Mouse (Mus musculus) liver, embryonic 12.5 days (tissue): ENCODE measurements around the gene Kcnb1. TPM values are rescaled to one million over a fixed set of nuclear protein-coding genes. Genes with fewer than 3 reads are reported as not detected.

ENCODE experiments used
- ATAC-seq: fragments of 200-750 bp; cut with Nextera tagmentation; 2 replicates; pipeline ENCODE4 v1.8.0; 2017; ENCODE audit warnings: moderate number of reproducible peaks, mild to moderate bottlenecking, moderate library complexity
- H3K27ac ChIP-seq: fragments of 300-500 bp; sonication (generic); 2 replicates; pipeline ENCODE4 v1.5.1; 2016; ENCODE audit warnings: mild to moderate bottlenecking
- H3K27me3 ChIP-seq: fragments of 300-500 bp; sonication (generic); replicated peaks from 2 replicates; pipeline ENCODE4 v1.6.1; 2016; ENCODE audit warnings: mild to moderate bottlenecking, moderate library complexity
- H3K36me3 ChIP-seq: fragments of 300-500 bp; sonication (generic); 2 replicates; pipeline ENCODE4 v1.6.1; 2016; ENCODE audit warnings: mild to moderate bottlenecking, moderate library complexity
- H3K4me1 ChIP-seq: fragments of 300-500 bp; sonication (generic); 2 replicates; pipeline ENCODE4 v1.6.1; 2016
- H3K4me2 ChIP-seq: fragments of 300-500 bp; sonication (generic); 2 replicates; pipeline ENCODE4 v1.6.1; 2016; ENCODE audit warnings: mild to moderate bottlenecking, moderate library complexity
- H3K4me3 ChIP-seq: fragments of 300-500 bp; sonication (generic); 2 replicates; pipeline ENCODE4 v1.5.1; 2016; ENCODE audit warnings: mild to moderate bottlenecking, moderate library complexity
- H3K9ac ChIP-seq: fragments of 300-500 bp; sonication (generic); 2 replicates; pipeline ENCODE4 v1.6.1; 2016; ENCODE audit warnings: mild to moderate bottlenecking, moderate library complexity
- H3K9me3 ChIP-seq: fragments of 300-500 bp; sonication (generic); replicated peaks from 2 replicates; pipeline ENCODE4 v1.6.1; 2016; ENCODE audit warnings: mild to moderate bottlenecking, moderate library complexity
- WGBS: fragments of 180-500 bp; shearing (Covaris S2); methylation state at CpG from one replicate; pipeline ENCODE4 v1.1.7; 2016; ENCODE audit not compliant: insufficient replicate concordance; 5-methylcytosine and 5-hydroxymethylcytosine counted together
- polyA plus RNA-seq: library from polyadenylated mRNA; unstranded; fragments of >200 nt; fragmentation: Nextera tagmentation; extraction: Ambion mirVana; gene quantifications from 2 replicates; pipeline ENCODE4 v1.2.1, GENCODE M21; 2016

Gene Kcnb1
- polyA plus RNA-seq, 1 experiment from 2014 or later = 0.43 TPM

- WGBS = 68% methylated on average over 14 of the region's 14 CpGs
- H3K4me2 ChIP-seq = no peak overlapping the region
- H3K4me3 ChIP-seq = no peak overlapping the region
- ATAC-seq = no peak
- no peak overlapping the region for H3K9ac ChIP-seq
- H3K4me1 ChIP-seq = peaks cover 16% of the 10 kb centered on the region
- no peaks in the 10 kb centered on the region for H3K9me3 ChIP-seq
- no peaks in the 10 kb centered on the region for H3K36me3 ChIP-seq
- H3K27me3 ChIP-seq = peaks cover 89% of the 10 kb centered on the region
- H3K27ac ChIP-seq = no peak overlapping the region
Observed at GRCm38 (mm10) chr2:167136909-167137308, 53.0 kb downstream of the Kcnb1 start.

- H3K4me2 ChIP-seq = no peak overlapping the region
- no peak overlapping the region for H3K9ac ChIP-seq
- peaks cover 17% of the 10 kb centered on the region for H3K4me1 ChIP-seq
- no peak overlapping the region for H3K27ac ChIP-seq
- no peaks in the 10 kb centered on the region for H3K9me3 ChIP-seq
- no peak overlapping the region for H3K4me3 ChIP-seq
- H3K27me3 ChIP-seq = peaks cover 88% of the 10 kb centered on the region
- ATAC-seq = no peak
- whole genome bisulfite sequencing = 32% methylated on average over 8 of the region's 8 CpGs
- H3K36me3 ChIP-seq = no peaks in the 10 kb centered on the region
Observed at GRCm38 (mm10) chr2:167132041-167132440, 57.9 kb downstream of the Kcnb1 start.

DNA sequence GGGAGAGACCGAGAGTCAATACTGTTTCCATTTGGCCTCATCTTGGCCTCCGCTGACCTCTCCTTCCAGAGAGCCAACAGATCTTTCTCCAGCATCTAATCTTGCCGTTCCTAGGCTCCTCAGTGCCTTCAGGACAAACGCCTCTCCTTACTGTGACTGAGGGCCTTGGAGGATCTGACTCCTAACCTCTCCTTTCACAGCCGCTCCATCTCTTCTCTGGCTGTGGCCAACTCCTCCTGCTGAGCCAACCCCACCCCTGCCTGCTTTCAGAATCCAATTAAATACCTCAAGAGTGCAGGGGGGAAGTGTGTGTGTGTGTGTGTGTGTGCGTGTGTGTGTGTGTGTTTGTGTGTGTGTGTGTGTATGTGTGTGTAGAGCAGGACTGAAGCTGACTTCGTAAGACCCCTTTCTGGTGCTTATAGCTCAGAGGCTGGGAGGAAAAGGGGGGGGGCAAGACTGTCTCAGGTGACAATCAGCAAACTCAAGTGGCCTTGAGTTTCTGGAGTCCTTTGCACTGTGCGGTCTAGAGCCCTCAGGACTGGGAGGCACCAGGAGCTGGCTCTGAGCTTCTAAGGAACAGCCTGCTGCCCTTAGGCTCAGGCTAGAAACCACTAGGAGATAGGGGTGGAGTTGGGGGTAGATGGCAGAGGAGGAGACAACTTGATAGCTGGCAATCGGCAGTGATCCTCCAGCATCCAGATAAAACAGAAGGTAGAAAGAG lies 59.7 kb downstream of the Kcnb1 start:
- peaks cover 17% of the 10 kb centered on the region for H3K4me1 ChIP-seq
- H3K9me3 ChIP-seq = no peaks in the 10 kb centered on the region
- no peaks in the 10 kb centered on the region for H3K36me3 ChIP-seq
- 45% methylated on average over 9 of the region's 9 CpGs for WGBS
- no peak overlapping the region for H3K9ac ChIP-seq
- ATAC-seq = no peak
- peaks cover 71% of the 10 kb centered on the region for H3K27me3 ChIP-seq
- H3K4me3 ChIP-seq = no peak overlapping the region
- no peak overlapping the region for H3K4me2 ChIP-seq
- H3K27ac ChIP-seq = 0 out of 2 replicates have a peak overlapping the region, but pooled peaks have one; percentile 15

DNA sequence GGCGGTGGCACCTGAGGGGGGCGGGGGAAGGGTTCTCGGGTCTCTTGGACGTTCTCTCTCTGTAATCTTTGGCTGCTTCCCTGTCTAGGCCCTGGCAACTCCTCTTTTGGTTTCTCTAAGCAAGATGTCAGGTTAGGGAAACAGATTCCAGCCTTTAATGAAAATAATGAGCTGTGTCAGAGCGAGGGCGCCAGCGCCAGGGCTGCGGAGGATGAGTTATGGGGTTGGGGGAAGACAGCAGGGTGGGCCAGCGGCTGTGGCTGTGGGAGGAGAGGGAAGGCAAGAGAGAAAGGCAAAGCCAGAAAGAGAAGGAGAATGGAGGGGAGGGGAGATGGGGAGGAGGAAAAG lies 60.4 kb downstream of the Kcnb1 start:
- peak overlapping the region; percentile 29 for H3K4me3 ChIP-seq
- H3K27ac ChIP-seq = peak overlapping the region; percentile 42; the same call in 1 of the 2 replicates
- H3K4me1 ChIP-seq = peaks cover 17% of the 10 kb centered on the region
- H3K4me2 ChIP-seq = peak overlapping the region; percentile 52
- WGBS = 26% methylated on average over 9 of the region's 9 CpGs
- no peaks in the 10 kb centered on the region for H3K9me3 ChIP-seq
- peaks cover 71% of the 10 kb centered on the region for H3K27me3 ChIP-seq
- ATAC-seq = no peak
- no peak overlapping the region for H3K9ac ChIP-seq
- no peaks in the 10 kb centered on the region for H3K36me3 ChIP-seq

DNA sequence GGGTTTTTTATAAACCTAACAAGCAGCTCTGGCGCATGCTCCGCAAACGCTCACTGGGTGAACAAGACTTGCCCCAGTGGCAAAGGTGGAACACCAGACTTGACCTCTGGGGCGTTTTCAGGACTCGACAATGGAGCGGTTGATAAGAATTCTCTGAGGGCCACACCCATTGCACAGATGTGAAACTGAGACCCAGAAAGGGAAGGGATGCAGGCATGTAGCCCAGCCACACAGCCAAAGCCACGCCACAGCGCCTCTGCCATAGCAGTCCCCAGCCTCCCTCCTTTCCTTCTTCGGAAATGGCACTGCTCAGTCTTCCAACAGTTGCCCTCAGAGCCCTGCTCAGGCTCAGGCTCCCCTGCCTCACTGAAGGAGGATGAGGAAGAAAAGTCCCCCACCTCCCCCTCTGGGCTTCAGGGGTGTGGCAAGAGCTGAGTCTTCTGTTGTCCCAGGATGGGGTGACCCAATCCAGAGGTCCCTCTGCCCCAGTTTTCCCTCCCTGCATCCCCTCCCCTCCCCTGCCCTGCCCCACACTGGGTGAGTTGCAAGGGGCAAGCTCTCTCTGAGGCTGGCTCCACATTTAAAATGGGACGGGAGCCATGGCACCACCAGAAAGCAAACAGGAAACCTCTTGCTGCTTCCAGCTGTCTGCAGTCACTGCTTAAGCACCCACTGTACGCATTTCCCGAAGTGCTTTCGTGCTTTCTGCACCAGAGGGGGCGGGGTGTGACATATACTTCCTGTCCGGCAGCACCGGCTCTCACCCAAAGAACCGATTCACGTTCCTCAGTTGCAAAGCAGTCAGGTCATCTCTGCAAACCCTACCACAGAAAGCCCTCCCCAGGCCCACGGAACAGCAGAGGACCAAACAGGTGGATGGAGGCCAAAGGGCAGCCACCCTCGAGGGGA lies 61.0 kb downstream of the Kcnb1 start:
- H3K4me2 ChIP-seq = peak overlapping the region; percentile 52
- 23% methylated on average over 20 of the region's 20 CpGs for WGBS
- H3K27ac ChIP-seq = peak overlapping the region; percentile 42; the same call in 1 of the 2 replicates
- no peaks in the 10 kb centered on the region for H3K9me3 ChIP-seq
- no peak for ATAC-seq
- no peaks in the 10 kb centered on the region for H3K36me3 ChIP-seq
- H3K4me1 ChIP-seq = peaks cover 17% of the 10 kb centered on the region
- H3K9ac ChIP-seq = no peak overlapping the region
- peaks cover 69% of the 10 kb centered on the region for H3K27me3 ChIP-seq
- peak overlapping the region; percentile 29 for H3K4me3 ChIP-seq

DNA sequence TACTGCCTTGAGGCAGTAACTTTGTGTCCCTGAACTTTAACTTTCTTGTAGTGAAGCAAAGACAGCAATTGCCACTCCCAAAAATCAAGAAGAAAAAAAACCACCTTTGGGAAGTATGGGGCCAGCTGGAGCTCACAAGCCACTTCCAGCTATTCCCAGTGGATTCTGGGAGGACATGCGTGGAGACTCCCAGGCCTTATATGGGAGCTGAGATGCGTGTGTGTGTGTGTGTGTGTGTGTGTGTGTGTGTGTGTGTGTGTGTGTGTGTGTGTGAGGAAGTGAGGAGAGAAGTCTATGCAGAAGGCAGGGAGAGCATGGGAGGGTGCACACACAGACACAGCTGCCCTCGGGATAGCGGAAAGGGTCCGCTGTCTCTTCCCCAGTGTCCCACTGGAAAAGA lies 62.6 kb downstream of the Kcnb1 start:
- WGBS = 78% methylated on average over 5 of the region's 5 CpGs
- peaks cover 17% of the 10 kb centered on the region for H3K4me1 ChIP-seq
- ATAC-seq = no peak

DNA sequence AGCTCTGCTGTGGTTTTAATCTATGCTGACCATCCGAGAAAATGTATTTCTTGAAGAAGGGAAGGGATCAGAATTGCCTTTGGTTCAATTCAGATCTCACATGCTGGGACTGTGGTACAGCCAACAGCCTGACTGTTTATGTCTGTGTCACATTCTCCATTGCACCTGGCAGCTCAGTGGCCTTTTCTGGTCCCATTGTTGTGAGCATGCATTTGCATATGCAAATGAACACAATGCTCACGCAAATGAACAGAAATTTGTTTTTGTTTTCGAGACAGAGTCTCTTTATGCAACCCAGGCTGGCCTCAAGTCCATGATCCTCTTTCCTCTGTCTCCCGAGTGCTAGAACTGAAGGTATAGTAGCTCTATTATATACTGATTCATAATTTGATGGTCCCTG lies 64.2 kb downstream of the Kcnb1 start:
- Histone ChIP-seq H3K4me1 (peaks cover 21% of the 10 kb centered on the region), H3K27ac (no peak overlapping the region), H3K27me3 (peaks cover 45% of the 10 kb centered on the region), H3K9me3 (no peaks in the 10 kb centered on the region), H3K9ac (no peak overlapping the region), H3K4me2 (no peak overlapping the region), H3K36me3 (no peaks in the 10 kb centered on the region), H3K4me3 (no peak overlapping the region)
- no peak for ATAC-seq
- 49% methylated on average over 4 of the region's 4 CpGs for WGBS

More for the DNA sequence above, 62.6 kb downstream of the Kcnb1 start:
- Histone ChIP-seq H3K4me3 (no peak overlapping the region), H3K36me3 (no peaks in the 10 kb centered on the region), H3K27me3 (peaks cover 55% of the 10 kb centered on the region), H3K9ac (no peak overlapping the region), H3K27ac (no peak overlapping the region), H3K4me2 (no peak overlapping the region), H3K9me3 (no peaks in the 10 kb centered on the region)

DNA sequence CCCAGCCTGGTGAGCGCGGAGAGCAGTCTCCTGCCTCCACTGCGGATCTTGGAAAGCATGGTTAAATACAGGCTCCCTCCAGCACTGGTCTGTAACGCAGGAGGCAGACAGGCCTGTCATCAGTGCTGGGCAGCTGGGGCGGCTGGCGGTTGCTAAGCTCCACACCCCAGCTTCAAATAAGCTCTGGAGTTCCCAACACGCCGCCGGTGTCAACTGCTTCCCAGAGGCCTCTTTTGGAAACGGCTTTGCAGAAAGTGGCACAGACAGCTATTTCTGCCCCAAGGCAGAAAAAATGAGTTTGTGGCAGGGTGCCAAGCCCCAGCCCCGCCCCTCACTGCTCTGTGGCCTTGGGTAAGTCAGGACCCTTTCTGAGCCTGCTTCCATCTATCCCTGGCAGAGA lies 66.0 kb downstream of the Kcnb1 start:
- H3K4me1 ChIP-seq = peaks cover 13% of the 10 kb centered on the region
- no peak for ATAC-seq
- H3K9me3 ChIP-seq = no peaks in the 10 kb centered on the region
- no peak overlapping the region for H3K4me3 ChIP-seq
- H3K36me3 ChIP-seq = no peaks in the 10 kb centered on the region
- 54% methylated on average over 11 of the region's 11 CpGs for WGBS
- no peak overlapping the region for H3K4me2 ChIP-seq
- H3K27me3 ChIP-seq = peaks cover 29% of the 10 kb centered on the region
- H3K27ac ChIP-seq = no peak overlapping the region
- H3K9ac ChIP-seq = no peak overlapping the region

GRCm38 (mm10) chr2:167122737-167123136 lies 67.2 kb downstream of the Kcnb1 start:
- Histone ChIP-seq H3K4me2 (no peak overlapping the region), H3K9ac (no peak overlapping the region), H3K27me3 (peaks cover 22% of the 10 kb centered on the region), H3K4me3 (no peak overlapping the region), H3K36me3 (no peaks in the 10 kb centered on the region), H3K9me3 (no peaks in the 10 kb centered on the region), H3K4me1 (peaks cover 4% of the 10 kb centered on the region; the same call in 1 of the 2 replicates), H3K27ac (no peak overlapping the region)
- ATAC-seq = no peak
- 73% methylated on average over 6 of the region's 6 CpGs for WGBS

GRCm38 (mm10) chr2:167121996-167122395 lies 68.0 kb downstream of the Kcnb1 start:
- Histone ChIP-seq H3K4me2 (no peak overlapping the region), H3K27me3 (peaks cover 17% of the 10 kb centered on the region), H3K9ac (no peak overlapping the region), H3K9me3 (no peaks in the 10 kb centered on the region), H3K36me3 (no peaks in the 10 kb centered on the region), H3K4me1 (peaks cover 4% of the 10 kb centered on the region; the same call in 1 of the 2 replicates), H3K27ac (no peak overlapping the region), H3K4me3 (no peak overlapping the region)
- WGBS = 74% methylated on average over 7 of the region's 7 CpGs
- no peak for ATAC-seq

GRCm38 (mm10) chr2:167121228-167121627 lies 68.7 kb downstream of the Kcnb1 start:
- H3K4me1 ChIP-seq = peaks cover 4% of the 10 kb centered on the region; the same call in 1 of the 2 replicates
- no peak overlapping the region for H3K9ac ChIP-seq
- 0 out of 2 replicates have a peak, but pooled peaks have one; percentile 30 for ATAC-seq
- H3K36me3 ChIP-seq = no peaks in the 10 kb centered on the region
- H3K4me3 ChIP-seq = no peak overlapping the region
- no peak overlapping the region for H3K4me2 ChIP-seq
- peaks cover 17% of the 10 kb centered on the region for H3K27me3 ChIP-seq
- H3K9me3 ChIP-seq = no peaks in the 10 kb centered on the region
- 54% methylated on average over 6 of the region's 6 CpGs for WGBS
- H3K27ac ChIP-seq = no peak overlapping the region
